Mouse (Mus musculus) frontal cortex, adult 2 months (tissue): ENCODE data around the gene Ldha. TPM values are rescaled to one million over a fixed set of nuclear protein-coding genes. Genes with fewer than 3 reads are reported as not detected.
"Not testable (repeated sequence)": the region's sequence is repeated elsewhere in the genome, so short reads cannot be mapped to it uniquely, and the experiment has no call there.

ENCODE experiments used
- DNase-seq, 2 experiments: peaks; one replicate each; pipeline ENCODE4 v3.0.0; 2022; ENCODE audit warnings: low spot score in 1 of 2; ENCODE audit errors: extremely low spot score in 1 of 2
- polyA plus RNA-seq: library from polyadenylated mRNA; depleted of rRNA; stranded (reverse); fragments of >200 nt; gene quantifications from 2 replicates; pipeline ENCODE4 v1.2.3, GENCODE M21; 2012; rRNA removed

Ldha gene
- polyA plus RNA-seq, 1 experiment, result 354 TPM

DNA sequence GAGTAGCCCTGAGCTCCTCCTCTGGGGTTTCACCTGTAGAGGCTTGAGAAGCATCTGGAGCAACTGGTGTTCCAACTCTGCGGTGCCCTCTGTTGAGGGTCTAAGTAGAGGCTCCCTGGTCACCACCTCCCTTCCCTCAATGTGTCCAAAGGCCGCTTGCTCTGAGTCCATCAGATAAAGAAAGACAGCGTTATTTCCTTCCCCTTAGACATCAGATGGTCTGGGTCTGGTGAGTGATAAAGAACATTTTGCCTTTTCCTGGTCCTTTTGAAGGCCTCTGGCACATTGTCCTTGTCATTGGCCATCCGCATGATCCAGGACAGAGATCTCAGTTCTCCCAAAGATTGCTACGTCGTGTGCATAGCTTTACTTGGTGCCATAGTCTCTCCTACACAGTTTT is 36.0 kb downstream of the Ldha start:
- no peak for DNase-seq

- no peak for DNase-seq
Observed at GRCm38 (mm10) chr7:46879851-46880250, 38.6 kb downstream of the Ldha start.

DNA sequence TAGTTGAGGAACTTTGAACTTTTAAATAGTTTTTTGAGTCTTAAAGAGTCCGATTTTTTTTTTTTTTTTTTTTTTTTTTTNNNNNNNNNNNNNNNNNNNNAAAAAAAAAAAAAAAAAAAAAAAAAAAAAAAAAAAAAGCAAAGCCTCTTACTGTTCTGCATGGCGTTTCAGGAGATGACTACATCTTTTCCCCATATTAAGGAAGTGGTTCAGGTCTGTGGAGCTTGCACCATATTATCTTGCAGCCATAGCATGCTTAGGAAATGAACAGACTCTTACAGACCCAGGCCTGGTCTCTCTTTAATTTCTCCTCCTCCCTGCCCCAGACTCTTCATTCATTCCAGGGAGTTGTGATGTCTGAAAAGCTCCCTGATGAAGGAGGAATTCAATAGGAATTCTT is 39.7 kb downstream of the Ldha start:
- DNase-seq, result no peak

GRCm38 (mm10) chr7:46881941-46882340 is 40.7 kb downstream of the Ldha start:
- DNase-seq, result not testable (repeated sequence)

- no peak for DNase-seq
Observed at GRCm38 (mm10) chr7:46883304-46883703, 42.0 kb downstream of the Ldha start.

- no peak for DNase-seq
Observed at GRCm38 (mm10) chr7:46895511-46895910, 54.2 kb downstream of the Ldha start.

- no peak for DNase-seq
Observed at GRCm38 (mm10) chr7:46899343-46899742, 58.1 kb downstream of the Ldha start.

Other genes with a start within 250 kb of the Ldha start
- 48.0 and 50.4 TPM in 2 replicates for gene Sergef, start 201.7 kb upstream of the Ldha start, polyA plus RNA-seq
- 0.27 and 0.34 TPM in 2 replicates for gene Tph1, start 168.9 kb upstream of the Ldha start, polyA plus RNA-seq
- gene Saal1, start 130.8 kb upstream of the Ldha start, polyA plus RNA-seq, result 8.1 and 9.1 TPM in 2 replicates
- gene Saa3, start 125.8 kb upstream of the Ldha start, polyA plus RNA-seq, result not detected in 2 replicates
- gene Saa4, start 108.9 kb upstream of the Ldha start, polyA plus RNA-seq, result not detected in 2 replicates
- gene Saa1, start 98.5 kb upstream of the Ldha start, polyA plus RNA-seq, result not detected in 2 replicates
- gene Saa2, start 89.7 kb upstream of the Ldha start, polyA plus RNA-seq, result 0.12 TPM in 1 of 2 replicates, not detected in the other
- 16.1 and 18.8 TPM in 2 replicates for gene Hps5, start 45.4 kb upstream of the Ldha start, polyA plus RNA-seq
- 29.5 and 32.4 TPM in 2 replicates for gene Gtf2h1, start 45.4 kb upstream of the Ldha start, polyA plus RNA-seq
- gene Ldhc, start 19.7 kb downstream of the Ldha start, polyA plus RNA-seq, result not detected in 2 replicates
- gene Tsg101, start 78.5 kb downstream of the Ldha start, polyA plus RNA-seq, result 77.6 and 78.8 TPM in 2 replicates
- gene Uevld, start 117.1 kb downstream of the Ldha start, polyA plus RNA-seq, result 6.3 and 7.7 TPM in 2 replicates
- not detected in 2 replicates for gene Gm9999, start 142.1 kb downstream of the Ldha start, polyA plus RNA-seq
- 8.9 and 9.7 TPM in 2 replicates for gene Spty2d1, start 166.9 kb downstream of the Ldha start, polyA plus RNA-seq
- gene Tmem86a, start 209.1 kb downstream of the Ldha start, polyA plus RNA-seq, result 22.4 and 24.0 TPM in 2 replicates